Mouse (Mus musculus): Measurements from ENCODE around the gene Speg.
A peak's percentile ranks its signal among the peaks of the same experiment; 100 is the strongest.

The Speg gene

DNA sequence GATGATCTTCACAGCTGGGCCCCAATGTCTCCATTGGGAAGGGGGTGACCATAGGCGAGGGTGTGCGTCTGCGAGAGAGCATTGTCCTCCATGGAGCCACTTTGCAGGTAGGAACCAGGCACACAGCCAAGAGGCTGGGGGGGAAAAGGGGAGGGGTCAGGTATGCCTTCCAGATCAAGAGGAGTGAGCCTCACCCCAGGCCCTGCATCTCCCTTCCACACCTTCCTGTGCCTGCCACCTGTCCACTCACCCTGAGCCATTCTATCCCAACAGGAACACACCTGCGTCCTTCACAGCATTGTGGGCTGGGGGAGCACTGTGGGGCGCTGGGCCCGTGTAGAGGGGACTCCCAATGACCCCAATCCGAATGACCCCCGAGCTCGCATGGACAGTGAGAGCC lies 67.1 kb downstream of the Speg start:
- DNase-seq (ENCODE audit: low spot score): no peak

DNA sequence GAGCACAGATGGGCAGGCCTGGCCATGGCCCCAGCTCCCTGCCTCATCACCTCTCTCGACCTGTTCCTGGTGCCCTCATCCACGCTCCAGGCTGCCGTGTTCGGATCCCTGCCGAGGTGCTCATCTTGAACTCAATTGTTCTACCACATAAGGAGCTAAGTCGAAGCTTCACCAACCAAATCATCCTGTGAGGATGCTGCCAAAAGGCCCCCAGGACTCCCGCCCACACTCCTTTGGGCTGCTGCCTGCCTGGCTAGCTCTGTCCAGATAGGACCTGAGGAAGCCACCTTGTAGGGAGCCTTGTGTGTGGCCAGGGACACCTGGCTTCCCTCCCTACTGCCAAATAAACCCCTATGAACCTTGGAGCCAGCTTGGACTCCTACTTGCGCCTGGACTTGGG lies 67.7 kb downstream of the Speg start:
- no peak for DNase-seq (ENCODE audit: low spot score)

DNA sequence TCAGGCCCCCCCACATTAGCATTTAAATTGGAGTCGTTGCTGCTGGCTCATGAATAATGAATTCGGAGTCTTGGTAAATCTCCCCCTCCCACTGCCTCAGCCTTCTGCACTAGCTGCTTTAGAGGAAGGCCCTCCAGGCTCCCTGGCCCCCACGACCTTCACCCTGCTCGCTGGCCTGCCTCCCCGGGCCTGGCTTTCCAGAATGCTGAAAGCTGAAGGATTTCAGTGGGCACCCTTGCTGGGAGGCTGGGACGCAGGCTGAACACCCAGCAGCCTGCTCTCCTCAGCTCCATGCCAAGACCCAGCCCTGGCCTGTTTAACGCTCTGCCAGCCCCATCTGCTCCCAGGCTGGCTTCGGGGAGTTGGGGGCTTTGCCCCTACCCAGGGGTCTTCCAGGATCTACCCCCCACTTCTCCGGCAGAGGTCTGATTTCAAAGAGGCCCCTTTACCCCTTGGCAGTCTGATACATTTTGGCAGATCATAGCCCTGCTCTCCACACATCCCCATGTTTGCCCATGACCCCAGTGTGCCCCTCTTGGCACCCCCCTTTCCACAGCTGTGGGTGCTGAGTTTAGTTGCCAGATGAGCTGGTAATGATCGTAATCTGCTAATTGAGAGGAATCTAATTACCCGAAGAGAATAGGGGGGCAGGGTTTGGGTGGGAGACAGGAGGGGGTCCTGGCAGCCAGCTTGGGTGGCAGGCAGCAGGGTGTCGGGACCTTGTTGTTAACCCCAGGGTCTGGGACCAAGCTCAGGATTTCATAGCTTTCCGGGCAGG lies 68.3 kb downstream of the Speg start:
- DNase-seq (ENCODE audit: low spot score): no peak

DNA sequence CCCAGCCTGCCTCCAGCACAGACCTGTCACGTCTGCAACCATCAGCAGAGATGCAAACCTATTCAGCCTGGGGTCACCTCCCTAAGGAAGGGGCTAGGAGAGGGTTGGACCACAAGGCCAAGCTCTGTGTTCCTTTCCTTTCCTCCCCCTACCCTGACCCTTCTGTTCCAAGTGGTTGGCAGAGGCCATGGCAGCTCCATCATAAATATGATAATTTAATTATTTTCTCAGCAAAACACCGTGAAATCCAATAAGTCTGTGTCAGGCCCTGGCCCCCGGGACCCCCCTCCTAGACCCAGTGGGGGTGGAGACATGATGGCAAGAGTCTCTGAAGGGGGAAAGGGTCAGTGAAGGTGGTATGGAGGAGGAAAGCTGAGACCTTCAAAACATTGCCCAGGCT lies 69.1 kb downstream of the Speg start:
- no peak for DNase-seq (ENCODE audit: low spot score)

DNA sequence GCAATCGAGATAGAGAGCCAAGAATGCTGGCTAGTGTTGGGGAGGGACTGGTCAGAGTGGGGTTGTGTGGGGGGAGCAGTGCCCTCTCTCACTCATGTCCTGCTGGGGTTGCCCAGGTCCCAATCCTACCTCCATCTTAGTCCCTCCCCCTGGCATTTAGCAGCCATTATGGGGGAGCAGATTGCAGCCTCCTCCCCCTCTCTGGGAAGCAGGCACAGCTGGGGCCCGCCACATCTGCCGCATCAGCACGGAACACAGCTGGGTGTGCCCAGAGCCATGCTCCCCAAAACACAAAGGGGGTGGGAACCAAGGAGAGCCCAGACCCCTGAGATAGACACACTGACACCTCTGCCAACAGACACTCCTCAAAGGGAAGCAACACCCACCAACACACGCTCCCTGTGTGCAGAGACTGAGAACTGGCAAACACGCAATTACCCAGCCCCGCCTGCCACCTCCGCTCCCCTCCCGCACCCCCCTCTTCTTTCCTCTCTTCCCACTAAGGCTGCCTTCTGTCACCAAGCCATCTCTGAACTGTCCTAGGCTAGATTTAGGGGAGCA lies 70.1 kb downstream of the Speg start:
- DNase-seq (ENCODE audit: low spot score): no peak

DNA sequence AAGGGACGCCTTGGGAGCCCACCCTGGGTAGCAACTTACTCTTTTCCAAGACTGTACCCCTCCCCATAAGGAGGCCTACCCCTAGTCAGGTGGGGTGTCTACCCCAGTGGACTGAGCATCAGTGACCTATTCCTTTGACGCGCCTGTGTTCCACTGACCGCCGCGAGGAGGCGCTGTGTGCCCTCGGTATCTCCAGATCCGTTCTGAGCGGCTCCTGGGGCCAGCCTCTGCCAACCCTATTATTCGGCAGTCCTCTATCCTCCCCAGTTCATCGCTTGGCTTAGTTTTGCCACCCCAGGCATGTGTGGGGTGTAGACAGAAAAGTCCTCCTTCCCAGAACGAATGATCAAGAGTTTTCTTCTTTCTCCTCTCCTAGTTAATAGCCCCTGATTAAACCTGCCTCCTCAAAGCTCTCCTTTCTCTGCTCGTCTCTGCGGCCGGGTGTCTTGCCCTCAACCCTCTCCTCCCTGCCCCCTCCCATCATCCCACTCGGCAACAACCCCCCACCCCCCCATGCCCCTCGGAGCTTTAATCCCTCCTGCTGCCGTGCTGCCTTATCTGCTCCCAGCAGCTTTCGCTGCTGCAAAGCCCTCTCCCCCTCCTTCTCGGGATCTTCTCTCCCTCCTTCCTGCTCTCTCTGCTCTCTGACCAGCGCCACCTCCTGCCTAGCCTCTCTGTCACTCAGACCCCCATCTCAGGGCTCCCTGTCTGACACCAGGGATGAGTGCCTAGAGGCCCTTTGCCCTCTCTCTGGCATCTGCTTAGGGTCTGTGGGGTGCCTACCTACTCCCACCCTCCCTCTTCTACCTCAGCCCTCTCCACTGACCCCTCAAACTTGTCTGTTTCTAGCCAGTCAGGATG lies 70.9 kb downstream of the Speg start:
- peak; percentile 75 for DNase-seq (ENCODE audit: low spot score)

DNA sequence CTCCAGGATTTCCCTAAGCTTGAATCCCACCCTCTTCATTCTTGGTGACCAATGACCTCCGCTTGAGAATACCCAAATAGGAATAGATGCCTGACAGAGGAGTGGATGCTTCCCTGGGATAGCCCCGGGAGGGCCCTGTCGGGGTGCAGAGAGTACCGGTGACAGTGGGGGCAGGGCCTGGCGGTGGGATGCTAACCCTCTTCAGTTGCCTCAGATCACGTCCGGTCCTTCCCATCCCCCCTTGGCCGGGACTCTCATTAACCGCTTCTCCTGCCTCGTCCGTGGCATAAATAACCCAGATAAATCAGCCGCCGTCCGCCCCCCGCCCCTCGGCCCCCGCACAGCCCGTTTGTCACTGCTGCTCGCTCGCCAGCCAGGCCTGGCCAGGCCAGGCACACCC lies 71.6 kb downstream of the Speg start:
- DNase-seq (ENCODE audit: low spot score): no peak

DNA sequence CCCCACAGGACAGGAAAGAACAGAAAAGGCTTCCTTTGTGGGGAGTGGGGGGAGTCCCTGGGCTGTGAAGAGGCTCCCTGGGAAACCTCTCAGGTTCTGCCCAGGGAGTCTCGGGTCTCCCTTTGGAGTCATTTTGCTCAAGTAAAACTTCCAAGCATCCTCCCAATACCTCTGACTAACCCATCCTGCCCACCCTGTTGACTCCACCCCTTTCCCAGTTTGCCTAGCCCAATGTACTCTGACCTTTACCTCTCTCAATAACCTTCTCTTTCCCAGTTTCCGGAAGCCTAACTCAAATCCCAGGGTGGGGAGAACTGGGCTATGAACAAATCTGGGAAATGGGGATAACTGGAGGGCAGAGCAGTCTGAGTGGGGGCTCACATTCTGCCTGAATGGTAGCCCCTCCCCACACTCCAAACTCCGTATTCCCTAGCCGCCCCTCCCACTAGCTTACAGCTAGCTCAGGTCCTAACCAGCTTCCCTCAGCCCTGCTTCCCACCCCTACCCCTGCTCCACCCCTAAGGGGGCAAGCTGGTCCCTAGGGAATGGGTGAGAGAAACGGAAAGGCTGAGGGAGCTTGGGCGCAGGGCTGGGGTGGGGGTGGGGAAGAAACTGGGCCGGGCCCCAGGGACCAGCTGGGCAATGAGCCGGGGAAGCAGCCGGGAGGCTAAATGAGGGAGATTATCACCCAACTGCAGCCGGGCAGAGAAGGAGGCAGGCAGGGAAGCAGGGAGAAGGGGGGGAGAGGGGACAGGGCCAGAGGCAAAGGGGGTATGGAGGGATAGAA lies 72.4 kb downstream of the Speg start:
- DNase-seq (ENCODE audit: low spot score): no peak

DNA sequence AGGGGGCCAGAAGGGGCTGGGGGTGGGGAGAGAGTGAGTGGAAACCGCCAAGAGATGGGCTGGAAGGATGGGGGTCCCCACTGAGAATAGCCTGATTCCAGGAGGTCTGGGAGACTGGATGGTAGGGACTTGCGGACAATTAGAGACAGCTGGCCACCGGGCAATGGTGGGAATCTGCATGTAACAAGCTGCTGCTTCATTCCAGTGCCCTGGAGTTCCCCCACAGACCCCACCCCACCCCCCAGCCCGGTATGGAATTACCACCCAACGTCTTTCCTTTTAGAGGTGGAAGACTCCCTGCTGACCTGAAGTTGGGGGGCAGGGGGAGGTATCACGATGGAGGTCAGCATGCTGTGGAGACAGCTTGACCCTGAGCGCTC lies 72.9 kb downstream of the Speg start:
- no peak for DNase-seq (ENCODE audit: low spot score)

DNA sequence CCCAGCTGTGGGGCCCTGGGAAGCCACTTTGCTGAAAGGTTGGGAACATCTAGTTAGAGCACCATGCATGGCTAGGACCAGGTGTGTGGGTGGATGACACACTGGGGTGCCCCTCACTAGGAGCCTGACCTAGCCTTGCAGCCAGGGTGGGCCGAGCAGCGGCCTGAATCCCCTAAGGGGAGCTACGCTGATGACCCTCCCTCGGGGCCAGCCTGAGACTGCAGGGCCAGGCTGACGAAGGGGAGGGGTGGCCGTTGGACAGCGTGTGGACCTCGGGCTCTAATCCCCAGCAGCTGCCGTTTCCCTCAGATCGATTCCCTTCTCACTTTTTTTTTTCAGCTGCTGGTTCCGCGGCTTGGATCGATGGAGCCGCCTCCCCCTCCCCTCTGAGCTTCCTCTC lies 73.8 kb downstream of the Speg start:
- DNase-seq (ENCODE audit: low spot score): no peak

DNA sequence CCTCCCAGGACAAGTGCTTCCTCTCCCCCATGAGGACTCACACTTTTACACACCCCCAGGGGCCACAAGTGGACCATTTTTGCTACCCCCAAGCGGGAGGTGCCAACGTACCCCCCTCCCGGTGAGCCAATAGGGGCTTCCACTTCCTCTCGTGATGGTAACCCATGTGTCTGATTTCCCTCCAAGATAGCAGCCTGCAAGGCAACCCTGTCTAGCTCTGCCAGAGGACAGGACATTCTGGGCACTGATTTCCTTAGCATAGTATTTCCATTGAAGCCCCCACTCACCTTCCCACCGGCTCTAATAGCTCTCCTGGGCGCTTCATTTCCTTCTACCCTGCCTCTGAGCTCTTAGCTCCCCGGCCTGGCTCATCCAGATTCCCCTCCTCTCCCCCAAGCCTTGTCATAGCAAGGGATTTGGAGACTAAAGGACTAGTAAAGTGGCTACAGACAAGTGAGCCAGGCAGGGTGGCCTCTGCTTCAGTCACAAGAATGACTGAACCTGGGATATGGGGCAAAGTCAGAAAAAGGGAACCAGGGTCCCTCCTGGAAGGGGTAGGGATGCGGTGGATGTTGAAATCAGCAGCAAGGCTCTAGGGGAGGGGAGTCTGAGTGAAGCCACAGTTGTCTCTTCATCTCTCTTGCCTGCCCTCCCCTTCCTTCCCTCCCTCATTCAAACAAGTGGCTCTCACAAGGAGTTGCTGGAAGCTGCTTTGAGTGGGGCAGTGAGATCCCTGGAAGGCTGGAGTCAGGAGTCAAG lies 74.5 kb downstream of the Speg start:
- DNase-seq (ENCODE audit: low spot score): no peak

DNA sequence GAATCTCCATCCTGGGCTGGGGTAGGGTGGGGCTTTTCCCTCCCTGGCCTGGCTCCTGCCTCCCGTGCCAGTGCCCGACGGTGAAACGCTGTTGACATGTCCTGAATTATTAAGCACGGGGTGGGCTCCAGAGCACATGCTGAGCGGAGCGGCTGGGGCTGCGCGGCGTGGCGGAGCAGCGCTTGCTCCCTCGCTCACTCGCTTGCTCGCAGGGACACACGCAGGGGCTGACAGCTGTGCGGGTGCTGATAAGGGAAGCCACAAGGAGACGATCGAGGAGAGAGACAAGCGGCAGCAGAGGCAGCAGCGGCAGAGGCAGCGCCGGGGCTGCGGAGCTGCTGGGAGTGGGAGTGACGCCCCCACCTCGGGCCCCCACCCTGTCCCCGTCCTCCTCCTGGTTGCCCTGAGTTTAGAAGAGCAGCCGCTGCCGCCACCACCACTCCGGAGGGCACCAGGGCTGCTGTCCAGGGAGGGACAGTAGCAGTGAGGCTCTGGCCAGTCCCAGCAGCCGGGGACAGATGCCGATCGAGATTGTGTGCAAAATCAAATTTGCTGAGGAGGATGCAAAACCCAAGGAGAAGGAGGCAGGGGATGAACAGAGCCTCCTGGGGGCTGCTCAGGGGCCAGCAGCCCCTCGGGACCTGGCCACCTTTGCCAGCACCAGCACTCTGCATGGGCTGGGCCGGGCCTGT lies 75.4 kb downstream of the Speg start, which contains the start of gene Asic4:
Asic4 (plus strand) TSS at position 123 of the 692 bp plus-strand sequence.
- no peak for DNase-seq (ENCODE audit: low spot score)

DNA sequence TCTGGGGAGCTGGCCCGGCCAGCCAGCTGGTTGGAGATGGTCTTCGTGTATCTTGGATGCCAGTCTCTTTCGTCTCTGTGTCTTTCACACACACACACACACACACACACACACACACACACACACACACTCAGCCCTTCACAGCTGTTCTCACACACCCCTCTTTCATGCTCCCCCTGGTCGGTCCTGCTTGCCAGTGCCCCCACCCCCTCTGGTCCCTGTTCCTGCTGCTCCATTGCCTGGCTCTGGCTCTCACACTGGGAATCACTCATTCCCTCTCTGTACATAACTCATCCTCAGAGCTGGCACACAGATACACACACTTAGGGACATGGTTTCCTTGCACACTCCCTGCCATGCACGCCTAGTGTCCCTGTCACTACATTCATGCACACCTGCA lies 76.8 kb downstream of the Speg start:
- no peak for DNase-seq (ENCODE audit: low spot score)

DNA sequence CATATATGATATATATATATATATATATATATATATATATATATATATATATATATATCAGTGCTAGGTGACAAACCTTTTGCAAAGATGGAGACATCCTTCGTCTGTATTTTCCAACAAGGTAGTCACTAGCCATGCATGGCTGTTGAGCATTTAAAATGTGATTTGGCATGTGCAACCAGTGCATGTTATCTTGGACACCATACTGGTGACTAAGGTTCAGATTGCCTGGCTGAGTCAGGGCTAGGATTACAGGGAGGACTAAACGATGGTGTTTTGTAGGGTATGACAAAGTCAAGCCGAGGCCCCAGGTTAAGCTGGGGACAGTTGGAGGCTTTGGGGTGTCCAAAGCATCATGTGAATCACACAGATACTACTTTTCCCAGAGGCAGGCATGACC lies 80.3 kb downstream of the Speg start:
- DNase-seq (ENCODE audit: low spot score): no peak

DNA sequence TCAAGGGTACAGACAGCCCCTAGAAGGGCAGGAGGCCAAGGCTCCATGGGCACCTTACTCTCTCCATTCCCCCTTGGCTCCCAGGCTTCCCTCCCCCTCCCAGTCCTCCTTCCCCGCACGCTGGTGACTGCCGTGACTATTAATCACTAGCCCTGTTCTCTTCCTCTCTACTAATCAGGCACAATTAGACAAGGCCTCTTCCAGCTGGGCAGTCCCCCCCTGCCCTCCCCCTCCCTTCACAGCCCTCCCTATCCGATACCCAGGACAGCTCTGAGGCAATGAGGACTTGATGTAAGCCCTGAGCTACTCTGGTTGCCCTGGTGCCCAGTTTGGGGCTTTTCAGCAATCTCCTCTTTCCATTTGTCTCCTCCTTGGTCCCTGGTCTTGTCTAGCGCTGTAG lies 80.9 kb downstream of the Speg start:
- DNase-seq (ENCODE audit: low spot score): no peak

DNA sequence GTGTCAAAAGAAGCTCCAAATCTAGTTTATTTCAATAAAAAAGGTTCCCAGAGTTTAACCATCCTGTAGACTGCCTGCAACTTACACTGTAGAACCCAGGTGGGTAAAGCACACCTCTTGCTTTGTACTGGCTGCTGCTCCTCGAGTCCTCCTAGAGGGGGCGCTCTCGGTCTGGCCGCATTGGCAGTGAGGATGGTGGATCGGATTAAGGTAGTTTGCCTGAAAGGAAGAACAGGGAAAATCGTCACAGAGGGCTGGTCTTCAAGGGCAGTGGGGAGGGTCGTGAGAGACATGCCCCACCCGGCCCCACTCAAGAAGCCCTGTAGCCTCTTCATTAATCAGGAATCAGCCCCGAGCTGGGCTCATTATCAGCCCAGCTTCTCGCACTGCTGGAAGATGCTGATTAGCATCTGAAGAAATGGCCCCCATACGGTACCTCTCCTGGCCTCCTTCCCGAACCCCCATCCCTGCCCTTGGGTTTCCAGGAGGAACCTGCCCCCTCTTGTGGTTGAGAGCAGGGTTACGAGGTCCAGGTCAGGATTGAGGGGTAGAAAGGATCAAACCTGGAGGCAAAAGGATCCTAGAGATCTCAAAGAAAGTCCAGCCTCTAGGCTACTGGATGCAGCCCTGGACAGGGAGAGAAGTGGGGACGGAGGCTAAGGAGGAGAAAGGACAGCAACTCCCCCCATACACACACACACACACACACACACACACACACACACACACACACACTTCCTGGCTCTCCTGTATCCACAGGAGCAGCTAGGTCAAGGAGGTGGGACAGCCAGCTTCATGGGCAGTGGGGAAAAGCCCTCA lies 81.9 kb downstream of the Speg start:
- no peak for DNase-seq (ENCODE audit: low spot score)

DNA sequence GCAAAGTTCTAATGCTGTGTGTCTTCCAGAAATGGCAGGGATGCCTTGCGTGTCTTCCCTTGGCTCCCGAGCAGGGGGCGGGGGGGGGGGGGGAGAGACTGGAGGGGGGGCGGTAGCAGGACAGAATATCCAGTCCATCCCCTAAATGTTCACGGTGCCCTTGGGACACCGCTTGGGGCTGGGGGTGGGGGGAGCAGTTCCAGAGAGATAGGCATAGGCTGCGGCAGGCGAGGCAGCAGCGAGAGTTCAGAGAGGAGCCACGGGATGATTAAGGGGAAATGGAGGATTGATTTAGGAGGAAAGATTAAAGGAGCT lies 82.6 kb downstream of the Speg start:
- no peak for DNase-seq (ENCODE audit: low spot score)

DNA sequence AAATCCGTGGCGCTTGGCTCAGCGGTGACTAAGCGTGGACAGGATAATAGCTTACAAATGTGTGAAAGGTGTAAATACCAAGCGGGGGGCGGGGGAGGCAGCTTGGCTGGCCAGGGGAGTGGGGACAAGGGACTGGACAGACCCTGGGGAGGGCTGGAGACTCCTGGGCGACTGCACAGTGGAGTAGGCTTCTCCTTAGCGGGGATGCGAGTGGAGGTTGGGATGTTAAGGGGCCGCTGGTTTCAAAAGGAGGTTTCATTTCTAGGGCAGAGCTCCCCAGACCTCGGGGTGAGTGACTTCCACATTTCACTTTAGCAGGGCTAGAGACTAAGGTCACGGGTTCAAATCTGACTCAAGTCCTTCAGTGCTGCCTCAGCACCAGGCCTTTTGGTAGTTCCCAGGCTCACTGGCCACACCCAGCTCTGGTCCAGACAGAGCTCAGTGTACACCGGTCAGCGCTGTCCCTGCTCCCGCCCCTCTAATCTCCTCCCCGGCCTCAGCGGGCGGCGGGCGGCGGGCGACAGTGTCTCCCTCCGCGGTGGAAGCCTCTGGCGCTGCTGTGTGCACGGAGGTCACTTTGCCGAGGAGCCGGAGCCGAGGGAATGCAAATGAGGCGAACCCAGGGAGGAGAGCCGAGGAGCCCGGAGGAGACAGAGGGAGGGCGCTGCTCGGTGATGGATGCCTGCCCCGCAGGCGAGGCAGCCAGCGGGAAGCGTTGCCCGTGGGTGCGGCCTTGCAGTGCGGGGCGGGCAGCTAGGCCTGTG lies 83.1 kb downstream of the Speg start:
- no peak for DNase-seq (ENCODE audit: low spot score)

All from lung, postnatal 25 days (tissue).